8 mouse cellular contexts compared by ENCODE assay signal in the genomic region with DNA sequence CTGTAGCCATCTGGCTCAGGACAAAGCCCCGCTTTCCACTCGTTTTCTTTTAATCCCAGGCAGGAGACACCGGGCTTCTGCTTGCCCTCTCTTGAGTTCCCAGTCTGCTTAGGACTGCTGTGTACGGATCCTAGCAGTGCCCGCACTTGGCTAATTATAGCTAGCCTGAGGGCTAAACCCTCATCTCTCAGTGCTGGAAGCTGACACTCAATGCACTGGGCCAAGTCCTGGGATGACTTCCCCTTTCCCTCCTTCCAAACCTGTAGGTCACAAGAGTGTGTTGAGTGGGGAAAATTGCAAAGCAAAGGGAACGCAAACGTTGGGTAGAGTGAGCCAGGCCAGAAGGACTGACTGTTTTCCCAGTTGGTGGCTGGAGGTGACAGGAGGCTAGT. TPM values are rescaled to one million over a fixed set of nuclear protein-coding genes. Genes with fewer than 3 reads are reported as not detected.
DNase-seq lines count a peak whose midpoint lies in the region; ATAC-seq lines count a peak whose summit lies in the region.

A gene (minus strand): TSS at position 134 of the 392 bp plus-strand sequence.

- ATAC-seq in hindbrain, embryonic 16.5 days = peak; percentile 21
- ATAC-seq in midbrain, embryonic 14.5 days (ENCODE audit: low FRiP score, low TSS enrichment) = no peak

- peak within 1 kb of the TSS; percentile 76 for H3K9ac ChIP-seq in hindbrain, embryonic 16.5 days (ENCODE audit: low read depth, low read length)
- peak within 1 kb of the TSS; percentile 55 for H3K9ac ChIP-seq in midbrain, embryonic 14.5 days (replicated peaks; ENCODE audit: low read length)

- H3K4me1 ChIP-seq in hindbrain, embryonic 16.5 days (ENCODE audit: control insufficient read depth, insufficient read depth, low read depth, low read length) = peaks cover 6% of the 10 kb centered on the region; the same call in 1 of the 2 replicates
- no peaks in the 10 kb centered on the region for H3K4me1 ChIP-seq in midbrain, embryonic 14.5 days (ENCODE audit: control insufficient read depth, insufficient read depth, low read length)

- H3K36me3 ChIP-seq in hindbrain, embryonic 16.5 days (ENCODE audit: control insufficient read depth, insufficient read depth, low read length) = no peaks in the 10 kb centered on the region
- H3K36me3 ChIP-seq in midbrain, embryonic 14.5 days (ENCODE audit: control insufficient read depth, insufficient read depth, low read length) = no peaks in the 10 kb centered on the region

- peak within 1 kb of the TSS; percentile 26 for H3K27ac ChIP-seq in hindbrain, embryonic 16.5 days (ENCODE audit: low read depth, low read length)
- no peak within 1 kb of the TSS for H3K27ac ChIP-seq in midbrain, embryonic 14.5 days (replicated peaks; ENCODE audit: low read depth, low read length)

- intact Hi-C loops in left cerebral cortex, postnatal 14 days (cut with DNase I) = no loop called here

- peak; percentile 16 for DNase-seq in R1 (ENCODE audit: low read depth, low spot score)
- DNase-seq in cerebellum, adult 8-10 months = peak; percentile 55
- DNase-seq in gastrocnemius, adult 8-10 months (ENCODE audit: low spot score in 2 of 2) = peak; percentile 32 to 55
- no peak for DNase-seq in midbrain, embryonic 14.5 days
- no peak for DNase-seq in left cerebral cortex, postnatal 14 days (ENCODE audit: low spot score in 2 of 2)
- DNase-seq in left cerebral cortex, adult 9 months (ENCODE audit: low spot score in 2 of 2) = no peak
- DNase-seq in spleen, postnatal 36 days (ENCODE audit: low spot score in 2 of 2) = no peak

- no peaks in the 10 kb centered on the region for H3K27me3 ChIP-seq in hindbrain, embryonic 16.5 days (replicated peaks; ENCODE audit: control insufficient read depth, insufficient read depth, low read length)
- H3K27me3 ChIP-seq in midbrain, embryonic 14.5 days (ENCODE audit: control insufficient read depth, insufficient read depth, low read length) = no peaks in the 10 kb centered on the region

- 42% methylated on average over 7 of the region's 7 CpGs for WGBS in hindbrain, embryonic 16.5 days
- WGBS in midbrain, embryonic 14.5 days = 40% methylated on average over 7 of the region's 7 CpGs

- H3K4me2 ChIP-seq in hindbrain, embryonic 16.5 days (ENCODE audit: low read length) = peak within 1 kb of the TSS; percentile 95
- peak within 1 kb of the TSS; percentile 79 for H3K4me2 ChIP-seq in midbrain, embryonic 14.5 days (ENCODE audit: low read length)

- H3K9me3 ChIP-seq in hindbrain, embryonic 16.5 days (ENCODE audit: control insufficient read depth, low read length) = no peaks in the 10 kb centered on the region
- H3K9me3 ChIP-seq in midbrain, embryonic 14.5 days (ENCODE audit: control insufficient read depth, low read length) = no peaks in the 10 kb centered on the region

- peak within 1 kb of the TSS; percentile 55 for H3K4me3 ChIP-seq in hindbrain, embryonic 16.5 days (ENCODE audit: low read length)
- peak within 1 kb of the TSS; percentile 42 for H3K4me3 ChIP-seq in midbrain, embryonic 14.5 days (replicated peaks; ENCODE audit: low read depth, low read length)

RNA-seq across cellular contexts. Expression of the gene that starts here (rescaled TPM):
- 10 to 100 TPM; 73.7 to 90.4 (median 77.6) TPM for total RNA-seq in gastrocnemius, adult 8-10 months (2022)
- 4.2 and 4.3 TPM in 2 replicates for polyA plus RNA-seq in hindbrain, embryonic 16.5 days (2015; fragmentation: Nextera tagmentation; extraction: Ambion mirVana)
- 0.76 and 1.4 TPM in 2 replicates for polyA plus RNA-seq in midbrain, embryonic 14.5 days (2014; fragmentation: Nextera tagmentation; extraction: Ambion mirVana)
- 1 to 10 TPM; 2.0 to 2.9 TPM for total RNA-seq in left cerebral cortex, postnatal 14 days (2021)

Comparison
In these comparisons a context has a peak if more than half of its experiments do, and no peak if none do; other contexts are left out.
1. RNA of the gene that starts here (total RNA-seq): 73.7 to 90.4 TPM in gastrocnemius, adult 8-10 months; 2.0 to 2.9 TPM in left cerebral cortex, postnatal 14 days; every median in the first group is over 10 times any median in the second.
2. DNase-seq: peak in R1 (single experiment), cerebellum, adult 8-10 months (single experiment) and gastrocnemius, adult 8-10 months (2 of 2); none in midbrain, embryonic 14.5 days (single experiment), left cerebral cortex, postnatal 14 days (0 of 2), left cerebral cortex, adult 9 months (0 of 2) and spleen, postnatal 36 days (0 of 2).